Mouse (Mus musculus) intestine, embryonic 15.5 days (tissue): ENCODE results near the gene Camta2. TPM values are rescaled to one million over a fixed set of nuclear protein-coding genes. Genes with fewer than 3 reads are reported as not detected.

ENCODE experiments used
- ATAC-seq: fragments of 200-750 bp; cut with Nextera tagmentation; 2 replicates; pipeline ENCODE4 v1.8.0; 2017; ENCODE audit warnings: moderate TSS enrichment, moderate library complexity
- H3K27ac ChIP-seq: fragments of 300-500 bp; sonication (generic); 2 replicates; pipeline ENCODE4 v1.5.1; 2015; ENCODE audit warnings: mild to moderate bottlenecking, inconsistent platforms
- H3K27me3 ChIP-seq: fragments of 300-500 bp; sonication (generic); replicated peaks from 2 replicates; pipeline ENCODE4 v1.6.1; 2015; ENCODE audit warnings: inconsistent platforms
- H3K36me3 ChIP-seq: fragments of 300-500 bp; sonication (generic); 2 replicates; pipeline ENCODE4 v1.6.1; 2015; ENCODE audit warnings: inconsistent platforms
- H3K4me1 ChIP-seq: fragments of 300-500 bp; sonication (generic); replicated peaks from 2 replicates; pipeline ENCODE4 v1.6.1; 2015; ENCODE audit warnings: inconsistent platforms
- H3K4me2 ChIP-seq: fragments of 300-500 bp; sonication (generic); replicated peaks from 2 replicates; pipeline ENCODE4 v1.6.1; 2015; ENCODE audit warnings: mild to moderate bottlenecking, inconsistent platforms
- H3K4me3 ChIP-seq: fragments of 300-500 bp; sonication (generic); replicated peaks from 2 replicates; pipeline ENCODE4 v1.5.1; 2015; ENCODE audit warnings: inconsistent platforms
- H3K9ac ChIP-seq: fragments of 300-500 bp; sonication (generic); 2 replicates; pipeline ENCODE4 v1.6.1; 2015; ENCODE audit warnings: inconsistent platforms
- H3K9me3 ChIP-seq: fragments of 300-500 bp; sonication (generic); 2 replicates; pipeline ENCODE4 v1.6.1; 2016; ENCODE audit warnings: inconsistent platforms
- WGBS: fragments of 180-500 bp; shearing (Covaris S2); methylation state at CpG from one replicate; pipeline ENCODE4 v1.1.7; 2015; 5-methylcytosine and 5-hydroxymethylcytosine counted together
- polyA plus RNA-seq: library from polyadenylated mRNA; unstranded; fragments of >200 nt; fragmentation: Nextera tagmentation; extraction: Ambion mirVana; gene quantifications from 2 replicates; pipeline ENCODE4 v1.2.1, GENCODE M21; 2015

The Camta2 gene
- polyA plus RNA-seq, 1 experiment from 2014 or later = 12.1 TPM

GRCm38 (mm10) chr11:70621972-70622814 is 65.7 kb downstream of the Camta2 start:
- peaks cover 6% of the 10 kb centered on the region; the same call in 1 of the 2 replicates for H3K4me1 ChIP-seq
- no peaks in the 10 kb centered on the region for H3K9me3 ChIP-seq
- 34% methylated on average over 7 of the region's 7 CpGs for WGBS
- H3K27me3 ChIP-seq = no peaks in the 10 kb centered on the region
- H3K4me3 ChIP-seq = no peak overlapping the region
- H3K27ac ChIP-seq = peak overlapping the region; percentile 62; the same call in 1 of the 2 replicates
- H3K9ac ChIP-seq = peak overlapping the region; percentile 28; the same call in 1 of the 2 replicates
- peak; percentile 61 for ATAC-seq
- no peak overlapping the region for H3K4me2 ChIP-seq
- H3K36me3 ChIP-seq = no peaks in the 10 kb centered on the region

Other genes with a start within 250 kb of the Camta2 start
- gene Med11, start 236.2 kb downstream of the Camta2 start, polyA plus RNA-seq = 39.9 and 42.4 TPM in 2 replicates
- 0.78 and 1.2 TPM in 2 replicates for gene Zmynd15, start 228.7 kb downstream of the Camta2 start, polyA plus RNA-seq
- 8.6 and 10.4 TPM in 2 replicates for gene Cxcl16, start 228.1 kb downstream of the Camta2 start, polyA plus RNA-seq
- gene Tm4sf5, start 182.9 kb downstream of the Camta2 start, polyA plus RNA-seq = 179 and 192 TPM in 2 replicates
- gene Vmo1, start 173.5 kb downstream of the Camta2 start, polyA plus RNA-seq = 0.60 and 0.80 TPM in 2 replicates
- gene Gltpd2, start 168.9 kb downstream of the Camta2 start, polyA plus RNA-seq = 1.5 and 2.2 TPM in 2 replicates
- 646 and 704 TPM in 2 replicates for gene Psmb6, start 162.7 kb downstream of the Camta2 start, polyA plus RNA-seq
- gene Gm40193, start 155.2 kb downstream of the Camta2 start, polyA plus RNA-seq = not detected in 2 replicates
- 10.3 and 11.0 TPM in 2 replicates for gene Pld2, start 148.0 kb downstream of the Camta2 start, polyA plus RNA-seq
- gene Mink1, start 125.2 kb downstream of the Camta2 start, polyA plus RNA-seq = 11.8 and 12.7 TPM in 2 replicates
- gene 4930544D05Rik, start 72.3 kb downstream of the Camta2 start, polyA plus RNA-seq = not detected in 2 replicates
- gene Chrne, start 68.9 kb downstream of the Camta2 start, polyA plus RNA-seq = not detected in 2 replicates
- 0.21 and 0.24 TPM in 2 replicates for gene Gp1ba, start 49.0 kb downstream of the Camta2 start, polyA plus RNA-seq
- 106 and 107 TPM in 2 replicates for gene Rnf167, start 40.9 kb downstream of the Camta2 start, polyA plus RNA-seq
- 171 and 180 TPM in 2 replicates for gene Slc25a11, start 40.6 kb downstream of the Camta2 start, polyA plus RNA-seq
- 2,127 and 2,325 TPM in 2 replicates for gene Pfn1, start 33.5 kb downstream of the Camta2 start, polyA plus RNA-seq
- 12.1 and 15.6 TPM in 2 replicates for gene Eno3, start 30.9 kb downstream of the Camta2 start, polyA plus RNA-seq
- 132 and 154 TPM in 2 replicates for gene Spag7, start 18.7 kb downstream of the Camta2 start, polyA plus RNA-seq
- 1.4 and 1.5 TPM in 2 replicates for gene Inca1, start 12.1 kb upstream of the Camta2 start, polyA plus RNA-seq
- gene Kif1c, start 12.4 kb upstream of the Camta2 start, polyA plus RNA-seq = 4.4 TPM in 2 replicates
- 5.3 and 6.2 TPM in 2 replicates for gene Zfp3, start 76.1 kb upstream of the Camta2 start, polyA plus RNA-seq
- gene Scimp, start 124.5 kb upstream of the Camta2 start, polyA plus RNA-seq = 0.70 and 0.88 TPM in 2 replicates
- gene Rabep1, start 156.7 kb upstream of the Camta2 start, polyA plus RNA-seq = 51.4 and 53.9 TPM in 2 replicates